ENCODE assay signal across 12 mouse cellular contexts in the genomic region with DNA sequence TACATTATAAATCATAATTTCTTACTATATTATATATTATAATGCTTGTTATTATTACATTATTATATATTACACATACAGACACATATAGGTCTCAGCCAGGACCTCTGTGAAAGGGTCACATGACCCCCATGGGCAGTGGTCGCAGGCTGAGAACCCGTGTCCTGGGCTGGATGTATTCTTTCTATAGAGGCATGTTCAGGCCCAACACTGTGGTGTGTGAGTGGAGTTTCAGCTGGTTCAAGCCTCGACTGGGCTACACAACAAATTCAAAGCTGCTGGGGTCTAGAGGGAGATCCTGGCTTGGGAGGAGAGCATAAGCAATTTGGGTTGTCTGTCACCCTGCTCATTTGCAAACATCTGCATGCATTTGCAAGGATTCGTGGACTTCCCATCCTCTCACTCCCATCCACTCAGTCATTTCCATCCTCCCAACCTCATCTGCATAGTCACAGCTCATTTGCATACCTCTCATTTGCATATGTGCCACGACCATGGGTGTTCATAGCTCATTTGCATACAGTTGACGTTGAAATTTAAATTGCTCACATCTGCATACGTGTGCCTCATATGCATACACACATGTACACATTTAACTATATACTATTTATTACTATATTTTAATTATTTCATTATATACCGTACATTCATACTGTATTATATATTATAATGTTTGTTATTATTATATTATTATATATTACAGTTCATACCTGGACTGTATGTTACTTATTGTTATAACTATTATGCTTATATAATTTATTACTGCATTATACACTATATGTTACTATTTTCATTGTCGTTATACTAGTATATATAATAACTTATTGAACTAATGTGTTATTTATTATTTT. TPM values are rescaled to one million over a fixed set of nuclear protein-coding genes. Genes with fewer than 3 reads are reported as not detected.
A peak's percentile ranks its signal among the peaks of the same experiment; 100 is the strongest.
DNase-seq lines count a peak whose midpoint lies in the region; ATAC-seq and TF ChIP-seq lines count a peak whose summit lies in the region.
"Had no signal": no experiment of that assay in that cellular context is flagged by ENCODE, and none has a peak within 500 bp of the region (broad histone marks: within the 10 kb centered on the region; RNA-seq: fewer than 3 reads in every experiment).

No protein-coding gene starts in this region.

- peak; percentile 89 for ATAC-seq in forebrain, embryonic 16.5 days
- peak; percentile 72 for ATAC-seq in megakaryocyte progenitor cell, adult 5-6 weeks (replicated peaks; ENCODE audit: poor library complexity)

- no peaks in the 10 kb centered on the region for H3K9me3 ChIP-seq in forebrain, embryonic 16.5 days (ENCODE audit: control insufficient read depth, low read length)

- no peak overlapping the region for H3K4me2 ChIP-seq in forebrain, embryonic 16.5 days (ENCODE audit: low read length)

- no peak overlapping the region for H3K9ac ChIP-seq in forebrain, embryonic 16.5 days (replicated peaks; ENCODE audit: low read depth, low read length)

- TF ChIP-seq CTCF in cerebellum, adult 2 months (IDR thresholded peaks at IDR 0.05; ENCODE audit: borderline replicate concordance, insufficient read depth, low read depth, low read length) = no peak

- no peaks in the 10 kb centered on the region for H3K36me3 ChIP-seq in forebrain, embryonic 16.5 days (ENCODE audit: control insufficient read depth, insufficient read depth)

- peak; percentile 22 for DNase-seq in 416B (ENCODE audit: low read depth)
- peak; percentile 38 for DNase-seq in CD4-positive helper T cell, adult 2 months (ENCODE audit: low read depth, low spot score)
- DNase-seq in cerebellum, adult 2 months = no peak
- DNase-seq in adrenal gland, adult 18-20 months (ENCODE audit: low spot score in 2 of 2) = no peak
- DNase-seq in lung, postnatal 10 days = no peak
- DNase-seq in thymus, adult 18-20 months = no peak
- DNase-seq: gastrocnemius, adult 2 months; layer of hippocampus, postnatal 36 days; lung, adult 2 months had no signal

- no peak overlapping the region for H3K4me3 ChIP-seq in forebrain, embryonic 16.5 days (replicated peaks; ENCODE audit: low read length)
- H3K4me3 ChIP-seq in cerebellum, adult 2 months (replicated peaks; ENCODE audit: insufficient read depth, low read depth, low read length) = no peak overlapping the region
- H3K4me3 ChIP-seq: gastrocnemius, adult 2 months had no signal

- no peak for TF ChIP-seq POLR2A in cerebellum, adult 2 months (IDR thresholded peaks at IDR 0.05; ENCODE audit: borderline replicate concordance, insufficient read depth, low read length)

- H3K27me3 ChIP-seq in forebrain, embryonic 16.5 days (replicated peaks; ENCODE audit: control insufficient read depth, insufficient read depth, low read length) = no peaks in the 10 kb centered on the region
- no peaks in the 10 kb centered on the region for H3K27me3 ChIP-seq in cerebellum, adult 2 months (ENCODE audit: control insufficient read depth, insufficient read depth, low read length)

- peak overlapping the region; percentile 37; the same call in 1 of the 2 replicates for H3K27ac ChIP-seq in forebrain, embryonic 16.5 days (ENCODE audit: low read length)
- no peak overlapping the region for H3K27ac ChIP-seq in cerebellum, adult 2 months (ENCODE audit: insufficient read depth, low read length)
- H3K27ac ChIP-seq: gastrocnemius, adult 2 months had no signal

- WGBS in forebrain, embryonic 16.5 days = 69% methylated on average over 9 of the region's 9 CpGs
- WGBS in cerebellum, adult 2 months = 72% methylated on average over 9 of the region's 9 CpGs

- H3K4me1 ChIP-seq in forebrain, embryonic 16.5 days (replicated peaks; ENCODE audit: control insufficient read depth, insufficient read depth, low read length) = no peaks in the 10 kb centered on the region
- H3K4me1 ChIP-seq in cerebellum, adult 2 months (ENCODE audit: control insufficient read depth, insufficient read depth, low read length) = no peaks in the 10 kb centered on the region

RNA-seq across cellular contexts. Expression of a gene that starts 21.2 kb away (rescaled TPM):
- not detected in 2 replicates for polyA plus RNA-seq in forebrain, embryonic 16.5 days (2015; fragmentation: Nextera tagmentation; extraction: Ambion mirVana)
- not detected in 2 replicates for total RNA-seq in megakaryocyte progenitor cell, adult 5-6 weeks (2015)
- not detected in 2 replicates for total RNA-seq in megakaryocyte progenitor cell, adult 5-6 weeks (2017)
- polyA plus RNA-seq in cerebellum, adult 2 months (2012; rRNA removed) = 0.10 TPM in 1 of 2 replicates, not detected in the other
- total RNA-seq in adrenal gland, adult 18-20 months (2021) = not detected
- total RNA-seq: gastrocnemius, adult 2 months; layer of hippocampus, postnatal 36 days had no signal
- polyA plus RNA-seq: embryonic facial prominence, embryonic 11.5 days; lung, adult 2 months had no signal

RNA-seq across cellular contexts. Expression of a gene that starts 53.9 kb away (rescaled TPM):
- 67.6 and 75.1 TPM in 2 replicates for polyA plus RNA-seq in forebrain, embryonic 16.5 days (2015; fragmentation: Nextera tagmentation; extraction: Ambion mirVana)
- total RNA-seq in megakaryocyte progenitor cell, adult 5-6 weeks (2015) = 164 and 166 TPM in 2 replicates
- total RNA-seq in megakaryocyte progenitor cell, adult 5-6 weeks (2017) = 116 and 129 TPM in 2 replicates
- polyA plus RNA-seq in cerebellum, adult 2 months (2012; rRNA removed) = 65.1 and 69.8 TPM in 2 replicates
- 100 to 1,000 TPM; 116 to 149 TPM for total RNA-seq in adrenal gland, adult 18-20 months (2021)

Comparison
In these comparisons a context has a peak if more than half of its experiments do, and no peak if none do; other contexts are left out.
1. DNase-seq: peak in 416B (single experiment) and CD4-positive helper T cell, adult 2 months (single experiment); none in cerebellum, adult 2 months (0 of 2), adrenal gland, adult 18-20 months (0 of 2), lung, postnatal 10 days (single experiment) and thymus, adult 18-20 months (0 of 2).